Mouse (Mus musculus): Measurements from ENCODE around the gene Adamts18. TPM values are rescaled to one million over a fixed set of nuclear protein-coding genes. Genes with fewer than 3 reads are reported as not detected.

Adamts18 gene
- polyA plus RNA-seq, 1 experiment from 2014 or later, result 0.73 TPM

- Histone ChIP-seq H3K27ac (no peak overlapping the region), H3K4me1 (replicated peaks) (no peaks in the 10 kb centered on the region), H3K27me3 (ENCODE audit: insufficient read depth, poor library complexity, severe bottlenecking) (no peaks in the 10 kb centered on the region), H3K4me3 (no peak overlapping the region), H3K36me3 (no peaks in the 10 kb centered on the region), H3K9me3 (no peaks in the 10 kb centered on the region)
- no peak for DNase-seq (ENCODE audit: low spot score)
- WGBS, result 90% methylated on average over 12 of the region's 12 CpGs
Measured at GRCm38 (mm10) chr8:113859890-113860683, 11.5 kb upstream of the Adamts18 start.

GRCm38 (mm10) chr8:113858801-113859200, 10.3 kb upstream of the Adamts18 start:
- no peak overlapping the region for H3K27ac ChIP-seq
- 79% methylated on average over 7 of the region's 7 CpGs for WGBS
- no peak for DNase-seq (ENCODE audit: low spot score)

GRCm38 (mm10) chr8:113854622-113855293, 6.2 kb upstream of the Adamts18 start:
- no peak for DNase-seq (ENCODE audit: low spot score)
- H3K9me3 ChIP-seq, result no peaks in the 10 kb centered on the region; the same call in 1 of the 2 replicates
- H3K4me1 ChIP-seq (replicated peaks), result no peaks in the 10 kb centered on the region
- H3K36me3 ChIP-seq, result no peaks in the 10 kb centered on the region
- no peak overlapping the region for H3K4me3 ChIP-seq
- 82% methylated on average over 8 of the region's 8 CpGs for WGBS
- no peak overlapping the region for H3K27ac ChIP-seq
- peaks cover 17% of the 10 kb centered on the region for H3K27me3 ChIP-seq (ENCODE audit: insufficient read depth, poor library complexity, severe bottlenecking)

More at GRCm38 (mm10) chr8:113858801-113859200, 10.3 kb upstream of the Adamts18 start:
- H3K36me3 ChIP-seq, result no peaks in the 10 kb centered on the region
- H3K4me1 ChIP-seq (replicated peaks), result no peaks in the 10 kb centered on the region
- H3K27me3 ChIP-seq (ENCODE audit: insufficient read depth, poor library complexity, severe bottlenecking), result no peaks in the 10 kb centered on the region
- no peaks in the 10 kb centered on the region for H3K9me3 ChIP-seq
- no peak overlapping the region for H3K4me3 ChIP-seq

GRCm38 (mm10) chr8:113853714-113854113, 5.2 kb upstream of the Adamts18 start:
- Histone ChIP-seq H3K9me3 (no peaks in the 10 kb centered on the region; the same call in 1 of the 2 replicates), H3K4me3 (no peak overlapping the region), H3K27ac (no peak overlapping the region), H3K36me3 (no peaks in the 10 kb centered on the region), H3K27me3 (ENCODE audit: insufficient read depth, poor library complexity, severe bottlenecking) (peaks cover 27% of the 10 kb centered on the region), H3K4me1 (replicated peaks) (peaks cover 4% of the 10 kb centered on the region)
- no peak for DNase-seq (ENCODE audit: low spot score)
- 81% methylated on average over 4 of the region's 4 CpGs for WGBS

DNA sequence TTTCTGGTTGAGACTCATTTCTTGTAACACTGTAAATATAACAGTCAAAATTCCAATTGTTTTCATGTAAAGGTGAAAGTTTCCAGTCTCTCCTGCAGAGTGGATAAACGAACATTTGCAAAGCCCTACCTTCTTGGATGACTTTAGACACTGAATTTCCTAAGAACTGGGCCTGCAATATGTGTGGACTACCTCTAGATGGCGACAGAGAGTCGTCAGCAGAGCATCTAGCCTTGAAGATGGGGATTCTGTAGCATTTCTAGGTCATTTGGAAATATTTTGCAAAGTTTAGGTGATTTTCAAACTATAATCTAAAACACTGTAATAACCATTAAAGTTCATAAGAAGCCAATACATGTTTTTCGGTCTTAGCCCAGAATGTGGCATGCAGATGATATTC, 3.1 kb upstream of the Adamts18 start:
- Histone ChIP-seq H3K27me3 (ENCODE audit: insufficient read depth, poor library complexity, severe bottlenecking) (peaks cover 48% of the 10 kb centered on the region), H3K36me3 (no peaks in the 10 kb centered on the region), H3K4me3 (no peak overlapping the region), H3K9me3 (no peaks in the 10 kb centered on the region; the same call in 1 of the 2 replicates), H3K27ac (no peak overlapping the region), H3K4me1 (replicated peaks) (peaks cover 16% of the 10 kb centered on the region)
- 43% methylated on average over 4 of the region's 4 CpGs for WGBS
- DNase-seq (ENCODE audit: low spot score), result no peak

- H3K4me3 ChIP-seq, result peak overlapping the region; percentile 74
- peak overlapping the region; percentile 82 for H3K27ac ChIP-seq
- H3K4me1 ChIP-seq (replicated peaks), result peaks cover 19% of the 10 kb centered on the region
- no peaks in the 10 kb centered on the region for H3K36me3 ChIP-seq
- no peaks in the 10 kb centered on the region; the same call in 1 of the 2 replicates for H3K9me3 ChIP-seq
- WGBS, result under 1% methylated on average over 50 of the region's 50 CpGs
- peak; percentile 46 for DNase-seq (ENCODE audit: low spot score)
- H3K27me3 ChIP-seq (ENCODE audit: insufficient read depth, poor library complexity, severe bottlenecking), result peaks cover 54% of the 10 kb centered on the region
Measured at GRCm38 (mm10) chr8:113848081-113848652, 371 bp downstream of the Adamts18 start.

- peaks cover 19% of the 10 kb centered on the region for H3K4me1 ChIP-seq (replicated peaks)
- no peaks in the 10 kb centered on the region; the same call in 1 of the 2 replicates for H3K9me3 ChIP-seq
- peak overlapping the region; percentile 82; the same call in 1 of the 2 replicates for H3K27ac ChIP-seq
- no peaks in the 10 kb centered on the region for H3K36me3 ChIP-seq
- H3K27me3 ChIP-seq (ENCODE audit: insufficient read depth, poor library complexity, severe bottlenecking), result peaks cover 54% of the 10 kb centered on the region
- peak overlapping the region; percentile 74 for H3K4me3 ChIP-seq
- no peak for DNase-seq (ENCODE audit: low spot score)
- 21% methylated on average over 12 of the region's 12 CpGs for WGBS
Measured at GRCm38 (mm10) chr8:113847606-113848080, 895 bp downstream of the Adamts18 start.

- peaks cover 19% of the 10 kb centered on the region for H3K4me1 ChIP-seq (replicated peaks)
- peaks cover 54% of the 10 kb centered on the region for H3K27me3 ChIP-seq (ENCODE audit: insufficient read depth, poor library complexity, severe bottlenecking)
- DNase-seq (ENCODE audit: low spot score), result no peak
- WGBS, result 78% methylated on average over 5 of the region's 5 CpGs
- no peak overlapping the region for H3K27ac ChIP-seq
- no peak overlapping the region for H3K4me3 ChIP-seq
- no peaks in the 10 kb centered on the region for H3K36me3 ChIP-seq
- no peaks in the 10 kb centered on the region; the same call in 1 of the 2 replicates for H3K9me3 ChIP-seq
Measured at GRCm38 (mm10) chr8:113846669-113847068, 1.9 kb downstream of the Adamts18 start.

DNA sequence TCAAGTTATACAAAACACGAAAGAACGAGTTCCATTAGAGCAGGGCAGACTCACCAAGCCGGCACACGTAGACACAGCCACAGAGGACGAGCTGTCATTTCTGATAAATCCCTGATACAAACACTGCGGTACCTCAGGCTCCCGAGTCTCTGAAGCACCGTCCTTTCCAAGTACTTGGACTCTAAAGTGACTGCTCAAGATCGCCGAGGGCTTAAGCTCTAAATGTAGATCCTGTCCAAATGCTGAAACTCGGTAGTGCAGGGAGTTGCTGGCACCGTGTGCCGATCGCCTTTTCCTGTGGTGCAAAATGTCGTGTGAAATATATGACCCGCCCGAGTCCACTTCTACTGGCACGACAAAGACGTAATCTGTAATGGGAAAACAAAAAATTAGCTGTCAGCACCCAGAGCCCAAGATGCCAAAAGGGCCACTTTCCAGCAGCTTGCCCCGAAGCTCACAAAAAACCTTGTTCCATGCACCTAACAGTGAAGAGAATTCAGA, 3.7 kb downstream of the Adamts18 start:
- no peak for DNase-seq (ENCODE audit: low spot score)
- Histone ChIP-seq H3K27ac (no peak overlapping the region), H3K27me3 (ENCODE audit: insufficient read depth, poor library complexity, severe bottlenecking) (peaks cover 38% of the 10 kb centered on the region), H3K4me1 (replicated peaks) (peaks cover 19% of the 10 kb centered on the region), H3K36me3 (no peaks in the 10 kb centered on the region), H3K4me3 (no peak overlapping the region), H3K9me3 (no peaks in the 10 kb centered on the region)
- 74% methylated on average over 20 of the region's 20 CpGs for WGBS

DNA sequence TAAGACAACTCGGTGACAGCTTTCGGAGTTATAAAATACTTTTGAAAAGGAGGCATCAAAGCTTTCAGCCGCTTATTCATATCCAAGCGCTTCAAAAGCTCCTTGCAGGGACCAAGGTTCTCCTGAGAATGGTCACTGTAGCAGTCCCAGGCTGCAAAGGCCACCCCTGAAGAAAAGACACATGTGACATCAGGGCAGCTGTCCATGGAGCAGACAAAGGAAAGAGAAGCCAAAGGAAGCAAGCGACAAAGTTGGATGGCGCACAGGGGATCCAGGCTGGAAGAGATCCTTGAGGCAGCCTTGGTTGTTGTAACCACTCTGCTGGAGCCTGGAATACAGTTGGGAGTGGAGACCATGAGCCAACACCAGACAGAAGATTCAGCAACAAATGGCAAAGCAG, 10.3 kb downstream of the Adamts18 start:
- no peaks in the 10 kb centered on the region for H3K36me3 ChIP-seq
- no peak overlapping the region for H3K4me3 ChIP-seq
- peaks cover 25% of the 10 kb centered on the region for H3K4me1 ChIP-seq (replicated peaks)
- DNase-seq (ENCODE audit: low spot score), result no peak
- WGBS, result 58% methylated on average over 6 of the region's 6 CpGs
- no peaks in the 10 kb centered on the region for H3K9me3 ChIP-seq
- H3K27ac ChIP-seq, result peak overlapping the region; percentile 41; the same call in 1 of the 2 replicates
- H3K27me3 ChIP-seq (ENCODE audit: insufficient read depth, poor library complexity, severe bottlenecking), result no peaks in the 10 kb centered on the region; the same call in 1 of the 2 replicates

DNA sequence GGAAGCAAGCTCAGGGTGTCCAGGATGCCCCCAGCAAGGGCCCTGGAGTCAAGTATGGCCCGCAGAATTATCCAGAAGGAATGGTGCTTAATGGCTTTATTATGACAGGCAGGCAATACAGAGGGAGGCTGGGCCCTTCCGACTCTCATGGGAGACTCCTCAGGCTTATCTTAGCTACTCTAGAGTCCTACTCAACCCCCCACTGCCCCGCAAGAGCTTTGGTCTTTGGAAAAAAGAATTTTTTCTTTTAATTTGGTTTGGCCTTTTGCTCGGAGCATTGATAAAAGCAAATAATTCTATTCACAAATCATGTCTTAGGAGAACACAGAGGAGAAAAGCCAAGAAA, 11.0 kb downstream of the Adamts18 start:
- H3K27me3 ChIP-seq (ENCODE audit: insufficient read depth, poor library complexity, severe bottlenecking), result no peaks in the 10 kb centered on the region; the same call in 1 of the 2 replicates
- no peak for DNase-seq (ENCODE audit: low spot score)
- WGBS, result 61% methylated on average over 4 of the region's 4 CpGs
- no peaks in the 10 kb centered on the region for H3K36me3 ChIP-seq
- peaks cover 25% of the 10 kb centered on the region for H3K4me1 ChIP-seq (replicated peaks)
- H3K4me3 ChIP-seq, result no peak overlapping the region
- no peaks in the 10 kb centered on the region for H3K9me3 ChIP-seq
- H3K27ac ChIP-seq, result peak overlapping the region; percentile 29; the same call in 1 of the 2 replicates

- WGBS, result 64% methylated on average over 8 of the region's 8 CpGs
Measured at GRCm38 (mm10) chr8:113836892-113837569, 11.5 kb downstream of the Adamts18 start.

More at GRCm38 (mm10) chr8:113836892-113837569, 11.5 kb downstream of the Adamts18 start:
- no peak for DNase-seq (ENCODE audit: low spot score)
- Histone ChIP-seq H3K4me3 (no peak overlapping the region), H3K4me1 (replicated peaks) (peaks cover 25% of the 10 kb centered on the region), H3K27ac (peak overlapping the region; percentile 29; the same call in 1 of the 2 replicates), H3K9me3 (no peaks in the 10 kb centered on the region), H3K36me3 (no peaks in the 10 kb centered on the region), H3K27me3 (ENCODE audit: insufficient read depth, poor library complexity, severe bottlenecking) (no peaks in the 10 kb centered on the region; the same call in 1 of the 2 replicates)
